ENCODE assay signal across 1 mouse cellular context in the genomic region with DNA sequence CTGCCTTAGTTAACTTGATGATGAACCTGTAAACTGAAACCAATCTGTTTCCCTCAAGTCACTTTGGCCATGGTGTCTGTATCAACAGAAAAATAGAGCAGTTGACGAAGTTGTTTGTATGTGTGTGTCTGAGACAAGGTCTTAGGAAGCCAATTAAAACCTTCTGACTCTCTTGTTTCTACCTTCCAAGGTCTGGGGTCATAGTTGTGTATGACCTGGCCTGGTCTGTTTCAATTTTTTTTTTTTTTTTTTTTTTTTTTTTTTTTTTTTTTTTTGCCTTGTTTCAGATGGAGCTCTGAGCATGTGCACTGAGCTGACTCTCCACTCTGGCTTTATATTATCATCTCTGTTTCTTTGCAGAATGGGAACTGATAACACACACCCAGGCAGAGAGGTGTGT.
A peak's percentile ranks its signal among the peaks of the same experiment; 100 is the strongest.
TF ChIP-seq lines count a peak whose summit lies in the region.

No protein-coding gene starts in this region.

TF ChIP-seq in MEL, 35 proteins besides CTCF, POLR2A, EP300 and RAD21 (continued from another document):
- no peak; the same call in 1 of the 2 replicates for TF ChIP-seq HCFC1 (IDR thresholded peaks at IDR 0.05; ENCODE audit: low read depth, low read length)
- TF ChIP-seq TBP (IDR thresholded peaks at IDR 0.05; ENCODE audit: low read depth, low read length): no peak
- TF ChIP-seq ELF1 (IDR thresholded peaks at IDR 0.05; ENCODE audit: low read depth, low read length): no peak
- no peak for TF ChIP-seq GABPA (IDR thresholded peaks at IDR 0.05; ENCODE audit: low read depth, low read length)
- TF ChIP-seq JUND (IDR thresholded peaks at IDR 0.05; ENCODE audit: low read depth, low read length): no peak
- peak; percentile 36; the same call in 1 of the 2 replicates for TF ChIP-seq GATA1 (IDR thresholded peaks at IDR 0.05; ENCODE audit: low read depth, low read length)
- TF ChIP-seq BHLHE40 (IDR thresholded peaks at IDR 0.05; ENCODE audit: borderline replicate concordance, low read depth, low read length): no peak
- no peak for TF ChIP-seq ZC3H11A (IDR thresholded peaks at IDR 0.05; ENCODE audit: low read depth, low read length)
- TF ChIP-seq POLR2AphosphoS2 (IDR thresholded peaks at IDR 0.05; ENCODE audit: low read length): no peak
- TF ChIP-seq ZNF384 (IDR thresholded peaks at IDR 0.05; ENCODE audit: low read depth, low read length): peak; percentile 96
- TF ChIP-seq TCF12 (IDR thresholded peaks at IDR 0.05; ENCODE audit: low read depth, low read length): 0 out of 2 replicates have a peak, but pooled peaks have one; percentile 5
- no peak for TF ChIP-seq RCOR1 (IDR thresholded peaks at IDR 0.05; ENCODE audit: low read depth, low read length)
- TF ChIP-seq UBTF (IDR thresholded peaks at IDR 0.05; ENCODE audit: borderline replicate concordance, insufficient read depth, low read depth, low read length): no peak
- TF ChIP-seq MYB (IDR thresholded peaks at IDR 0.05; ENCODE audit: low read depth, low read length): no peak
